Mouse (Mus musculus) heart, embryonic 15.5 days (tissue): ENCODE measurements around the gene Foxr1. TPM values are rescaled to one million over a fixed set of nuclear protein-coding genes. Genes with fewer than 3 reads are reported as not detected.

Experiments used
- ATAC-seq: fragments of 200-750 bp; cut with Nextera tagmentation; replicated peaks from 2 replicates; pipeline ENCODE4 v1.8.0; 2017; ENCODE audit warnings: low read depth, moderate TSS enrichment; ENCODE audit not compliant: insufficient number of reproducible peaks, insufficient read depth, low FRiP score
- H3K27ac ChIP-seq: fragments of 300-500 bp; sonication (generic); 2 replicates; pipeline ENCODE4 v1.5.1; 2015; ENCODE audit warnings: mild to moderate bottlenecking, inconsistent platforms
- H3K27me3 ChIP-seq: fragments of 300-500 bp; sonication (generic); 2 replicates; pipeline ENCODE4 v1.6.1; 2015; ENCODE audit warnings: inconsistent platforms
- H3K36me3 ChIP-seq: fragments of 300-500 bp; sonication (generic); 2 replicates; pipeline ENCODE4 v1.6.1; 2015; ENCODE audit warnings: mild to moderate bottlenecking, inconsistent platforms
- H3K4me1 ChIP-seq: fragments of 300-500 bp; sonication (generic); replicated peaks from 2 replicates; pipeline ENCODE4 v1.6.1; 2015; ENCODE audit warnings: inconsistent platforms
- H3K4me2 ChIP-seq: fragments of 300-500 bp; sonication (generic); 2 replicates; pipeline ENCODE4 v1.6.1; 2015; ENCODE audit warnings: inconsistent platforms, mild to moderate bottlenecking, moderate library complexity
- H3K4me3 ChIP-seq: fragments of 300-500 bp; sonication (generic); 2 replicates; pipeline ENCODE4 v1.5.1; 2015; ENCODE audit warnings: mild to moderate bottlenecking, inconsistent platforms
- H3K9ac ChIP-seq: fragments of 300-500 bp; sonication (generic); 2 replicates; pipeline ENCODE4 v1.6.1; 2015; ENCODE audit warnings: mild to moderate bottlenecking, inconsistent platforms
- H3K9me3 ChIP-seq: fragments of 300-500 bp; sonication (generic); replicated peaks from 2 replicates; pipeline ENCODE4 v1.6.1; 2016; ENCODE audit warnings: inconsistent platforms
- WGBS: fragments of 180-500 bp; shearing (Covaris S2); methylation state at CpG from one replicate; pipeline ENCODE4 v1.1.7; 2015; ENCODE audit warnings: mixed read lengths; 5-methylcytosine and 5-hydroxymethylcytosine counted together
- microRNA-seq: library from miRNA; unstranded; fragments of <30 nt; microRNA quantifications from one replicate; pipeline ENCODE4, GENCODE M21; 2016
- polyA plus RNA-seq: library from polyadenylated mRNA; unstranded; fragments of >200 nt; fragmentation: Nextera tagmentation; extraction: Ambion mirVana; gene quantifications from 2 replicates; pipeline ENCODE4 v1.2.1, GENCODE M21; 2015

Foxr1 gene
- polyA plus RNA-seq, 1 experiment from 2014 or later, result not detected

DNA sequence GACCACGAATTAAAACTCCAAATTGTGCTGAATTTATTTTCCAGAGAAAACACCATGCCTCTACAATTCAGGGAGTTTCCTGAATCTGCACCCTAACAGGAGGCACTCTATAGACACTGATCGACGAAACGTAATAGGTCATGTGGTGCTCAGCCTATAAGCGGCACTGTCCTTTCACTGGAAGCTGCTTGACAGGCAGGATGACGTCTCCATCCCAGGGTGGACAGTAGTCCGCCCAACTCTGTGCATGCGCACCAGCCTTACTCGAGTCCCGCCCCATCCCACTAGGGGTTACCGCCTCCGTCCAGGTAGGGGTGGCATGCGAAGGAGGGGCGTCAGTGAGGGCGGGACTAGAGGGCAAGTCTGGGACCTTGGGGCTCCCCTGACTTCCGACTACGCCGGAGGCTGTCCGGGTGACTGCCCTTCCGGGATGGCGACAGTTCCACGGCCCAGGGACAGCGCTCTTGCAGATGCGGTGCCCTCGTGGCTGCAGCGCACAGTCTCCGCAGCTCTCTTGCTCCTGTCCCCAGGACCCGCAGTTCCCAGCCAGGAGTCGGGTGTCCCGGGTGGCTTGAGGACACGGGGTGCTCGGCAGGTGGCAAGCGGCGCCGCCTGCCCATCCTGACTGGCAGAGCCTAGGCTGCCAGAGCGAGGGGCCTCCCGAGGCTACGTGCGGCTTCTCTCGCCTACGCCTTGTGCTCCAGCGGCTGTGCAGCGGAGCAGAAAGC is 44.1 kb downstream of the Foxr1 start, which contains the start of gene Slc37a4:
Gene Slc37a4 (plus strand): TSS at position 169 of the 728 bp plus-strand sequence.
- H3K27ac ChIP-seq, result peak within 1 kb of the TSS; percentile 95
- ATAC-seq, result peak; percentile 96
- peaks cover 16% of the 10 kb centered on the region for H3K36me3 ChIP-seq
- H3K9me3 ChIP-seq, result no peaks in the 10 kb centered on the region
- peak within 1 kb of the TSS; percentile 78 for H3K9ac ChIP-seq
- H3K27me3 ChIP-seq, result no peaks in the 10 kb centered on the region
- H3K4me2 ChIP-seq, result peak within 1 kb of the TSS; percentile 85
- peak within 1 kb of the TSS; percentile 83 for H3K4me3 ChIP-seq
- under 1% methylated on average over 43 of the region's 43 CpGs for WGBS
- H3K4me1 ChIP-seq, result peaks cover 47% of the 10 kb centered on the region

DNA sequence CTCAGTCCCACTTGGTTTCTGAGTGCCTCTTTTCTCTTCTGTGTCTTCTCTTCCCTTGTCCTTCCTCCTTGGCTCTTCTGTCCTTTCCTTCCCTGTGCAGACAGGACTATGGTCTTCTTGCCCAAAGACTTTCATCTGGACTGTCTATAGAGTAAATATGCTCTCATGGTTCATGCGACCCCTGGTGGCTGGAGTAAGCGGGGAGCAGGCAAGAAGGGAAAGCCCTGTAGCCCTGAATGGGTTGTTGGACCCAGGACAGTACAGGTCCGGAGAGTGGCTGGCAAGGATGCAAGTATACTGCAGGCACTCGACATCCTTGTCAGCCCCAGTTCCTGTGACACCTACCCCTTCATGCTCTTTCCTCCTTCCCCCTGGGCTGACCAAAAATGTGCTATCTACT is 49.5 kb downstream of the Foxr1 start:
- H3K9ac ChIP-seq, result no peak overlapping the region
- H3K4me2 ChIP-seq, result no peak overlapping the region
- peaks cover 41% of the 10 kb centered on the region for H3K36me3 ChIP-seq
- H3K9me3 ChIP-seq, result no peaks in the 10 kb centered on the region
- ATAC-seq, result no peak
- H3K27me3 ChIP-seq, result no peaks in the 10 kb centered on the region
- no peak overlapping the region for H3K27ac ChIP-seq
- 35% methylated on average over 4 of the region's 4 CpGs for WGBS
- H3K4me3 ChIP-seq, result no peak overlapping the region
- peaks cover 5% of the 10 kb centered on the region; the same call in 1 of the 2 replicates for H3K4me1 ChIP-seq

- Histone ChIP-seq H3K27ac (no peak overlapping the region), H3K36me3 (peaks cover 63% of the 10 kb centered on the region), H3K4me2 (no peak overlapping the region), H3K4me3 (no peak overlapping the region), H3K9ac (no peak overlapping the region), H3K4me1 (no peaks in the 10 kb centered on the region), H3K9me3 (no peaks in the 10 kb centered on the region), H3K27me3 (no peaks in the 10 kb centered on the region)
- WGBS, result 66% methylated on average over 8 of the region's 8 CpGs
- ATAC-seq, result no peak
Measured at GRCm38 (mm10) chr9:44389273-44389672, 51.7 kb downstream of the Foxr1 start.

DNA sequence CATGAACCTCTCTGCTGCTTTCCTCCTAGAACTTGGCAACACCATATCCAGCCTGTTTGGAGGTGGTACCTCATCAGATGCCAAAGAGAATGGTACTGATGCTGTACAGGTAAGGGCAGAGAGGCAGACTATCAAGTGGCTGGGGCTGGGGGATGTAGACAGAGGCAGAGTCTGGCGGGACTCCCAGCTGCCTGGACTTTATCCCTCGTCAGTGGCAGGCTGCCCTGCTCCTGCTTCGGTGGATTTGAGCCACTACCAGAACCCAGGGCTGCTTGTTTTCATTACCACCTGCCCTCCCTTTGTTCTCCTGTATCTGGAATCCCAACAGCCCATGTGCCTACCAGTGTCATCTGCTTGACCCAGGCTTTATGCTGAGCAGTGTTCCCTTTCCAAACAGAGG is 53.7 kb downstream of the Foxr1 start:
- no peaks in the 10 kb centered on the region for H3K4me1 ChIP-seq
- H3K4me2 ChIP-seq, result no peak overlapping the region
- no peak overlapping the region for H3K27ac ChIP-seq
- no peak for ATAC-seq
- peaks cover 84% of the 10 kb centered on the region for H3K36me3 ChIP-seq
- H3K27me3 ChIP-seq, result no peaks in the 10 kb centered on the region
- 77% methylated on average over 3 of the region's 3 CpGs for WGBS
- H3K9ac ChIP-seq, result no peak overlapping the region
- H3K9me3 ChIP-seq, result no peaks in the 10 kb centered on the region
- H3K4me3 ChIP-seq, result no peak overlapping the region

DNA sequence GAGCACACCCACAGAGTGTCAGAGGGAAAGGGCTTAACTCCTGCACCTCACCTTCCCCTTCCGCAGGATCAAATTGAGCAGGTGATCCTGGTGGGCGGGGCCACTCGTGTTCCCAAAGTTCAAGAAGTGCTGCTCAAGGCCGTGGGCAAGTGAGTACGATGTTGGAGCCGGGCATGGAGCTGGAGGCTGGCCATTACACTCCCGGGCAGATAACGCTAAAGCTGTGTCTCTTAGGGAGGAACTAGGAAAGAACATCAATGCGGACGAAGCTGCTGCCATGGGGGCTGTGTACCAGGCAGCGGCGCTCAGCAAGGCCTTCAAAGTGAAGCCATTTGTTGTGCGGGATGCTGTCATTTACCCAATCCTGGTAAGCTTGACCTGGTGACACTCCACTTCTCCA is 56.3 kb downstream of the Foxr1 start:
- no peak overlapping the region for H3K27ac ChIP-seq
- no peak overlapping the region for H3K9ac ChIP-seq
- no peak overlapping the region for H3K4me2 ChIP-seq
- ATAC-seq, result no peak
- H3K9me3 ChIP-seq, result no peaks in the 10 kb centered on the region
- H3K4me3 ChIP-seq, result no peak overlapping the region
- 90% methylated on average over 13 of the region's 13 CpGs for WGBS
- H3K36me3 ChIP-seq, result peaks cover 87% of the 10 kb centered on the region
- H3K4me1 ChIP-seq, result peaks cover 11% of the 10 kb centered on the region
- H3K27me3 ChIP-seq, result no peaks in the 10 kb centered on the region

Small RNA genes lying within 50 kb of the gene (microRNA-seq; reads per million reads assigned to microRNA genes)
- not detected for gene Mir7085

Other genes starting within 250 kb of the Foxr1 start
- gene Cbl, start 207.1 kb downstream of the Foxr1 start, polyA plus RNA-seq, result 10.7 and 14.8 TPM in 2 replicates
- 0.28 and 0.52 TPM in 2 replicates for gene Ccdc153, start 200.5 kb downstream of the Foxr1 start, polyA plus RNA-seq
- gene Pdzd3, start 189.7 kb downstream of the Foxr1 start, polyA plus RNA-seq, result 0.13 TPM in 1 of 2 replicates, not detected in the other
- gene Nlrx1, start 172.5 kb downstream of the Foxr1 start, polyA plus RNA-seq, result 7.3 and 9.2 TPM in 2 replicates
- gene Abcg4, start 152.5 kb downstream of the Foxr1 start, polyA plus RNA-seq, result 1.5 and 2.8 TPM in 2 replicates
- gene Hinfp, start 135.5 kb downstream of the Foxr1 start, polyA plus RNA-seq, result 15.1 and 16.0 TPM in 2 replicates
- gene C2cd2l, start 120.9 kb downstream of the Foxr1 start, polyA plus RNA-seq, result 6.5 and 7.1 TPM in 2 replicates
- 27.8 and 31.0 TPM in 2 replicates for gene Dpagt1, start 115.1 kb downstream of the Foxr1 start, polyA plus RNA-seq
- gene H2afx, start 106.4 kb downstream of the Foxr1 start, polyA plus RNA-seq, result 167 and 187 TPM in 2 replicates
- gene Hmbs, start 96.9 kb downstream of the Foxr1 start, polyA plus RNA-seq, result 89.7 and 105 TPM in 2 replicates
- gene Vps11, start 79.5 kb downstream of the Foxr1 start, polyA plus RNA-seq, result 17.3 and 20.9 TPM in 2 replicates
- gene Hyou1, start 61.6 kb downstream of the Foxr1 start, polyA plus RNA-seq, result 14.3 and 18.1 TPM in 2 replicates
- 31.4 and 33.8 TPM in 2 replicates for gene Slc37a4, start 44.3 kb downstream of the Foxr1 start, polyA plus RNA-seq
- 902 and 1,114 TPM in 2 replicates for gene Rps25, start 34.0 kb downstream of the Foxr1 start, polyA plus RNA-seq
- 78.6 and 87.4 TPM in 2 replicates for gene Trappc4, start 33.5 kb downstream of the Foxr1 start, polyA plus RNA-seq
- gene Ccdc84, start 22.6 kb downstream of the Foxr1 start, polyA plus RNA-seq, result 18.3 and 23.5 TPM in 2 replicates
- 0.63 TPM in 1 of 2 replicates, not detected in the other for gene Upk2, start 13.8 kb upstream of the Foxr1 start, polyA plus RNA-seq
- 9.1 and 12.6 TPM in 2 replicates for gene Bcl9l, start 41.7 kb upstream of the Foxr1 start, polyA plus RNA-seq
- 0.05 and 0.23 TPM in 2 replicates for gene Cxcr5, start 120.7 kb upstream of the Foxr1 start, polyA plus RNA-seq
- 10.7 and 10.9 TPM in 2 replicates for gene Ddx6, start 163.8 kb upstream of the Foxr1 start, polyA plus RNA-seq
- not detected in 2 replicates for gene Treh, start 232.1 kb upstream of the Foxr1 start, polyA plus RNA-seq